In the genomic region with DNA sequence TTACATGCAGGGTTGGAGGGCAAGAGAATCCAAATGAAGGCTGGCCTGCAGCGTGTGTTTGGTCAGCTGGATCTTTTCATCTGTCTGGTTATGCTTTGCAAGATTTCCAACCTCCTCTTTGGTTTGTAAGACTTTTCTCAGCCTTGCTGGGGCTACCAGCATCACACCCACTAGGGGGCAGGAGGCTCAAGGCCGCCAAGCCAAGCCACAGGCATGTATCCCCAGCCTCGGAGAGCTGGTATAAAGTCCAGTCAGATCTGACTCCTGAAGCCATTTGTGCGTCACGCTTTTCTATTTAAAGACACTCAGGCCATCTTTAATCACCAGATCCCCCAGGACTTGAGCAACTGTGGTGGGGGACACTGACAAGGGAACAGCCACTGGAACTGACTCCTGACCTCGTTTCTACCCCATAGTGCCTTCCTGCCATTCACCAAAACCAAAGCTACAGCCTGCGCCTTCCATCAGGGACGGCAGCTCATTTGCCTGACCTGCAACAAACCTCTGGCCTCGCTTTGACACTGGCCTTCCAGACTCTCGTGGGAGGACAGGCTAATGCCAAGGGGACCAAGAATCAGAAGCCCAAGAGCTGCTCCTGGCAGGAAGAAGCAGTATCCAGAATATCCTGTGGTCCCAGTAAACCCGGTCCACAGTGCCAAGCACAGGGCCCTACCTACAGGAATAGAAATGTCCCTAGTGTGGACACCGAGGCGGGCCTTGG, we compare ENCODE assay signal across 8 mouse cellular contexts. TPM values are rescaled to one million over a fixed set of nuclear protein-coding genes. Genes with fewer than 3 reads are reported as not detected.
A peak's percentile ranks its signal among the peaks of the same experiment; 100 is the strongest.
DNase-seq lines count a peak whose midpoint lies in the region; ATAC-seq and TF ChIP-seq lines count a peak whose summit lies in the region.
"Had no signal": no experiment of that assay in that cellular context is flagged by ENCODE, and none has a peak within 500 bp of the region (broad histone marks: within the 10 kb centered on the region; RNA-seq: fewer than 3 reads in every experiment).

No protein-coding gene starts in this region.

- no peak overlapping the region for H3K4me3 ChIP-seq in CH12.LX (replicated peaks in 1 of 3; ENCODE audit: low read depth in 2 of 3, low read length in 2 of 3, poor library complexity in 1 of 3)
- no peak overlapping the region for H3K4me3 ChIP-seq in cortical plate, adult 2 months (ENCODE audit: insufficient read depth, low read length)
- H3K4me3 ChIP-seq in heart, embryonic 13.5 days: no peak overlapping the region
- H3K4me3 ChIP-seq: midbrain, embryonic 12.5 days had no signal

- TF ChIP-seq POLR2A in CH12.LX (IDR thresholded peaks at IDR 0.05; ENCODE audit: low read depth, low read length): no peak
- no peak for TF ChIP-seq POLR2A in cortical plate, adult 2 months (IDR thresholded peaks at IDR 0.05; ENCODE audit: extremely low read depth, insufficient read depth, low read length)

- in situ Hi-C loops in CH12.LX (cut with MboI; ENCODE audit: low pct_ligation_motif_present, low pct_unique_long_range_greater_than_20kb, low sequenced_read_pairs): loop anchor here (5.0 kb wide), 2 partner anchors 41 to 76 kb away; no protein-coding TSS in a partner anchor

- peaks cover 55 to 94% of the 10 kb centered on the region in 2 experiments for H3K36me3 ChIP-seq in CH12.LX (replicated peaks in 1 of 2; ENCODE audit: control insufficient read depth in 1 of 2, insufficient read depth in 1 of 2, low read length in 1 of 2)
- 0 out of 2 replicates have a peak, but pooled peaks cover 14% of the 10 kb centered on the region for H3K36me3 ChIP-seq in heart, embryonic 13.5 days

- 0 out of 2 replicates have a peak, but pooled peaks have one; percentile 38 for TF ChIP-seq EP300 in CH12.LX (IDR thresholded peaks at IDR 0.05; ENCODE audit: low read length)

- DNase-seq in CH12.LX (ENCODE audit: extremely low read depth): peak; percentile 85
- peak; percentile 84 for DNase-seq in adipocyte (ENCODE audit: low spot score)
- peak; percentile 90 to 94 for DNase-seq in kidney, postnatal 4 days
- DNase-seq in lung, postnatal 25 days (ENCODE audit: low spot score): peak; percentile 87
- peak; percentile 88 for DNase-seq in skeletal muscle tissue, adult 2 months (ENCODE audit: low read depth, low spot score)

- WGBS in heart, embryonic 13.5 days: 33% methylated on average over 13 of the region's 13 CpGs

- dilution Hi-C loops in CH12.LX (cut with MboI; ENCODE audit: extremely low pct_ligation_motif_present, extremely low pct_unique_long_range_greater_than_20kb, low sequenced_read_pairs): no loop called here

- peaks cover 25 to 96% of the 10 kb centered on the region in 2 experiments for H3K4me1 ChIP-seq in CH12.LX (ENCODE audit: control insufficient read depth in 1 of 2, insufficient read depth in 2 of 2)
- peaks cover 30% of the 10 kb centered on the region for H3K4me1 ChIP-seq in cortical plate, adult 2 months (ENCODE audit: control insufficient read depth, insufficient read depth, low read length)
- H3K4me1 ChIP-seq in heart, embryonic 13.5 days: peaks cover 58% of the 10 kb centered on the region

- H3K4me2 ChIP-seq in CH12.LX (ENCODE audit: insufficient read depth, low read depth, poor library complexity, severe bottlenecking): no peak overlapping the region
- H3K4me2 ChIP-seq in heart, embryonic 13.5 days: peak overlapping the region; percentile 29; the same call in 1 of the 2 replicates
- H3K4me2 ChIP-seq: midbrain, embryonic 12.5 days had no signal

- no peaks in the 10 kb centered on the region for H3K27me3 ChIP-seq in CH12.LX (replicated peaks)
- H3K27me3 ChIP-seq in heart, embryonic 13.5 days (replicated peaks): peaks cover 28% of the 10 kb centered on the region
- H3K27me3 ChIP-seq: midbrain, embryonic 12.5 days had no signal

- peak overlapping the region; percentile 80 for H3K27ac ChIP-seq in CH12.LX (ENCODE audit: insufficient read depth, low read depth)
- no peak overlapping the region for H3K27ac ChIP-seq in cortical plate, adult 2 months (ENCODE audit: insufficient read depth, low read length)
- H3K27ac ChIP-seq in heart, embryonic 13.5 days (replicated peaks): peak overlapping the region; percentile 72
- H3K27ac ChIP-seq: midbrain, embryonic 12.5 days had no signal

- no peak for ATAC-seq in heart, embryonic 13.5 days (ENCODE audit: extremely low read depth, insufficient number of reproducible peaks, low FRiP score, low TSS enrichment)

- peaks cover 29% of the 10 kb centered on the region for H3K79me2 ChIP-seq in CH12.LX (replicated peaks; ENCODE audit: control insufficient read depth, extremely low read depth, insufficient read depth, poor library complexity, severe bottlenecking)

- no peaks in the 10 kb centered on the region for H3K9me3 ChIP-seq in CH12.LX (replicated peaks; ENCODE audit: low read length)
- no peaks in the 10 kb centered on the region for H3K9me3 ChIP-seq in heart, embryonic 13.5 days
- H3K9me3 ChIP-seq: midbrain, embryonic 12.5 days had no signal

- TF ChIP-seq RAD21 in CH12.LX (IDR thresholded peaks at IDR 0.05; ENCODE audit: low read depth, low read length): peak; percentile 98

- TF ChIP-seq CTCF in CH12.LX (conservative IDR thresholded peaks at IDR 0.05 in 1 of 2, IDR thresholded peaks at IDR 0.05 in 1 of 2; ENCODE audit: low read depth in 2 of 2, low read length in 2 of 2): peak; percentile 62 to 98; a peak in 3 of 4 replicates
- peak; percentile 77 for TF ChIP-seq CTCF in cortical plate, adult 2 months (IDR thresholded peaks at IDR 0.05; ENCODE audit: extremely low read depth, insufficient read depth, low read length)

- H3K9ac ChIP-seq in CH12.LX (ENCODE audit: insufficient read depth, low read depth): no peak overlapping the region
- peak overlapping the region; percentile 44 for H3K9ac ChIP-seq in heart, embryonic 13.5 days
- H3K9ac ChIP-seq: midbrain, embryonic 12.5 days had no signal

TF ChIP-seq in CH12.LX, 34 proteins besides CTCF, POLR2A, EP300 and RAD21 (continues in another document):
- TF ChIP-seq JUN (IDR thresholded peaks at IDR 0.05; ENCODE audit: insufficient read depth, low read depth, low read length): no peak
- TF ChIP-seq E2F4 (IDR thresholded peaks at IDR 0.05; ENCODE audit: insufficient replicate concordance, low read depth, low read length): no peak
- peak; percentile 85 for TF ChIP-seq ZC3H11A (IDR thresholded peaks at IDR 0.05; ENCODE audit: low read depth, low read length)
- peak; percentile 88 for TF ChIP-seq MEF2A (IDR thresholded peaks at IDR 0.05; ENCODE audit: borderline replicate concordance, low read depth, low read length)
- TF ChIP-seq KAT2A (IDR thresholded peaks at IDR 0.05; ENCODE audit: insufficient replicate concordance, low read length): no peak
- 0 out of 2 replicates have a peak, but pooled peaks have one; percentile 25 for TF ChIP-seq RCOR1 (conservative IDR thresholded peaks at IDR 0.05; ENCODE audit: low read depth, low read length)
- TF ChIP-seq HCFC1 (IDR thresholded peaks at IDR 0.05; ENCODE audit: low read depth, low read length): peak; percentile 14; the same call in 1 of the 2 replicates
- TF ChIP-seq UBTF (IDR thresholded peaks at IDR 0.05; ENCODE audit: low read depth, low read length): no peak
- peak; percentile 28; the same call in 1 of the 2 replicates for TF ChIP-seq MXI1 (IDR thresholded peaks at IDR 0.05; ENCODE audit: low read depth, low read length)
- peak; percentile 63 for TF ChIP-seq SIN3A (IDR thresholded peaks at IDR 0.05; ENCODE audit: low read length)
- TF ChIP-seq ELF1 (IDR thresholded peaks at IDR 0.05; ENCODE audit: low read depth, low read length): no peak
- TF ChIP-seq PAX5 (IDR thresholded peaks at IDR 0.05; ENCODE audit: low read length): no peak
- TF ChIP-seq ETS1 (conservative IDR thresholded peaks at IDR 0.05; ENCODE audit: low read depth, low read length): peak; percentile 34; the same call in 1 of the 2 replicates
- peak; percentile 81 for TF ChIP-seq IRF4 (IDR thresholded peaks at IDR 0.05; ENCODE audit: low read depth, low read length)
- TF ChIP-seq ZKSCAN1 (IDR thresholded peaks at IDR 0.05; ENCODE audit: borderline replicate concordance, low read depth, low read length): no peak
- no peak for TF ChIP-seq USF2 (conservative IDR thresholded peaks at IDR 0.05; ENCODE audit: low read depth, low read length)
- TF ChIP-seq MAX (IDR thresholded peaks at IDR 0.05; ENCODE audit: low read length): 0 out of 2 replicates have a peak, but pooled peaks have one; percentile 67
- no peak for TF ChIP-seq CHD1 (IDR thresholded peaks at IDR 0.05; ENCODE audit: low read depth, low read length)
- TF ChIP-seq MAZ (IDR thresholded peaks at IDR 0.05; ENCODE audit: low read depth, low read length): peak; percentile 73; the same call in 1 of the 2 replicates
- TF ChIP-seq USF1 (IDR thresholded peaks at IDR 0.05; ENCODE audit: low read depth, low read length): no peak
- 0 out of 2 replicates have a peak, but pooled peaks have one; percentile 31 for TF ChIP-seq MYC (IDR thresholded peaks at IDR 0.05; ENCODE audit: low read depth, low read length)
- peak; percentile 49; the same call in 1 of the 2 replicates for TF ChIP-seq NELFE (IDR thresholded peaks at IDR 0.05; ENCODE audit: low read depth, low read length)
- TF ChIP-seq MAFK (IDR thresholded peaks at IDR 0.05; ENCODE audit: insufficient replicate concordance, low read length): no peak
- peak; percentile 52 for TF ChIP-seq NRF1 (IDR thresholded peaks at IDR 0.05; ENCODE audit: low read depth, low read length)
- no peak for TF ChIP-seq JUND (conservative IDR thresholded peaks at IDR 0.05; ENCODE audit: low read depth, low read length)
- peak; percentile 99 for TF ChIP-seq SMC3 (IDR thresholded peaks at IDR 0.05; ENCODE audit: low read depth, low read length)
- TF ChIP-seq ZNF384 (IDR thresholded peaks at IDR 0.05; ENCODE audit: low read depth, low read length): peak; percentile 82
- no peak for TF ChIP-seq TBP (conservative IDR thresholded peaks at IDR 0.05; ENCODE audit: low read depth, low read length)
- no peak for TF ChIP-seq ZMIZ1 (IDR thresholded peaks at IDR 0.05; ENCODE audit: low read depth, low read length)
- TF ChIP-seq POLR2AphosphoS2 (IDR thresholded peaks at IDR 0.05; ENCODE audit: low read depth, low read length): no peak

RNA-seq across cellular contexts. Expression of a gene that starts 49.7 kb away (rescaled TPM):
- total RNA-seq in CH12.LX (2012; rRNA removed) (27.9 and 31.4 TPM in 2 replicates), CH12.LX (2014; rRNA removed) (45.0 and 53.7 TPM in 2 replicates)
- 33.3 and 34.8 TPM in 2 replicates for polyA plus RNA-seq in CH12.LX (2012; ENCODE audit: insufficient read length, low read depth)
- polyA plus RNA-seq in cortical plate, adult 2 months (2012; rRNA removed): 31.2 and 32.4 TPM in 2 replicates
- 32.8 and 36.7 TPM in 2 replicates for polyA plus RNA-seq in heart, embryonic 13.5 days (2015; fragmentation: Nextera tagmentation; extraction: Ambion mirVana)

RNA-seq across cellular contexts. Expression of a gene that starts 49.7 kb away (rescaled TPM):
- total RNA-seq in CH12.LX (2012; rRNA removed) (50.2 and 64.6 TPM in 2 replicates), CH12.LX (2014; rRNA removed) (53.0 and 57.4 TPM in 2 replicates)
- 158 and 164 TPM in 2 replicates for polyA plus RNA-seq in CH12.LX (2012; ENCODE audit: insufficient read length, low read depth)
- polyA plus RNA-seq in cortical plate, adult 2 months (2012; rRNA removed): 43.8 and 55.2 TPM in 2 replicates
- polyA plus RNA-seq in heart, embryonic 13.5 days (2015; fragmentation: Nextera tagmentation; extraction: Ambion mirVana): 26.7 and 28.2 TPM in 2 replicates
